Mouse (Mus musculus): ENCODE measurements at regions not wholly inside any gene's neighbourhood (a gene's known extent, or its start where the extent isn't known, plus 50 kb on each side); places are given as distances from the start of the nearest gene placed in this dataset.

GRCm38 (mm10) chr6:116901816-116902215, 185.1 kb upstream of the Tmem72 start:
- DNase-seq (ENCODE audit: low spot score in 2 of 2), result no peak

DNA sequence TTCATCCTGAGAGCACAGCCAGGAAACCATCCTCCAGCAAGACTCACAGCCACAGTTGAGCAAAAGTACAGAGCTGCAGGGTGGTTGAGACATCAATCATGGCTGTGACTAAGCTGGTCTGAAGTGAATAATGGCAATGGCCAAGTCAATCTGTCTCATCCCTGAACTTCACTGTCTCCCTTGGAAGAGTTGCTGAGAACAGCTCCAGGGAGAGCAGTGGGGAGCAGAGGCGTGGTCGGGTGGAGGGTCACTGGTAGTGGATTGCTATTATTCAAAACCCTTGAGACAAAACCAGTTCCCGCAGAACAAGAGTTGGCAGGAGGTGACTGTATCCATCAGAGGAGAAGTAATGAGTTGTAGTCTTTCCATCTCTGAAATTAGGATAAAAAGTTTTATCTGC, 185.7 kb upstream of the Tmem72 start:
- no peak for DNase-seq (ENCODE audit: low spot score in 2 of 2)

- DNase-seq (ENCODE audit: low spot score in 2 of 2), result no peak
Observed at GRCm38 (mm10) chr6:116906426-116907172, 189.9 kb upstream of the Tmem72 start.

- no peak for DNase-seq (ENCODE audit: low spot score in 2 of 2)
Observed at GRCm38 (mm10) chr6:116910607-116911006, 193.9 kb upstream of the Tmem72 start.

DNA sequence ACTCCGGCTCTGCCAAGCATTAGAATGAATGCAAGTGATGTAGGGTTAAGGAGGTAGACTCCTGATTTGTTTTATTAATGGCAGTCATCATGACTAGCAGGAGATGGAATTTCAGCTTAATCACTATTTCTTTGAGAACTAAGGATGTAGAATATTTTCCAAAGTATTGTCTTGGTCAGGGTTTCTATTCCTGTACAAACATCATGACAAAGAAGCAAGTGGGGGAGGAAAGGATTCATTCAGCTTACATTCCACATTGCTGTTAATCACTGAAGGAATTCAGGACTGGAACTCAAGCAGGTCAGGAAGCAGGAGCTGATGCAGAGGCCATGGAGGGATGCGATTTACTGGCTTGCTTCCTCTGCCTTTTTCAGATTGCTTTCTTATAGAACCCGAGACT, 195.4 kb upstream of the Tmem72 start:
- DNase-seq (ENCODE audit: low spot score in 2 of 2), result no peak

- DNase-seq (ENCODE audit: low spot score in 2 of 2), result no peak
Observed at GRCm38 (mm10) chr6:116914073-116914472, 197.4 kb upstream of the Tmem72 start.

DNA sequence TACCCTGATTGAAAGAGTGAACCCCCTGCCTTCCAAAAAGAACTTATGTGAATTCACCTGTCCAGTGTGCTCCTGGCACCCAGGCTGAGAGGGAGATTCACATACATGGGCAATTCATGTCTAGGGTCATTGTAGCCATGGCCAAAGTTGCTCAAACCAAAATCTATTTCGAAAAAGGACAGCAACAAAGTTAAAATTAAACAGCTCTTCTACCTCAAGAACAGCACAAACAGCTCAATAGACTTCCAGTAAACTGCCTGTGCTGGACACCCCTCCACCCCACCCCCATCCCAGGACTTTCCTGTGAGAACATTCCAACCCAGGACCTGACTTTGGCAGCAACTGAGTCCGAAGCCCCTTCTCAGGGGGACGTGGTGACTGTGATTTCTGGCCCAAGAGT, 218.3 kb upstream of the Tmem72 start:
- no peak for DNase-seq (ENCODE audit: low spot score in 2 of 2)

DNA sequence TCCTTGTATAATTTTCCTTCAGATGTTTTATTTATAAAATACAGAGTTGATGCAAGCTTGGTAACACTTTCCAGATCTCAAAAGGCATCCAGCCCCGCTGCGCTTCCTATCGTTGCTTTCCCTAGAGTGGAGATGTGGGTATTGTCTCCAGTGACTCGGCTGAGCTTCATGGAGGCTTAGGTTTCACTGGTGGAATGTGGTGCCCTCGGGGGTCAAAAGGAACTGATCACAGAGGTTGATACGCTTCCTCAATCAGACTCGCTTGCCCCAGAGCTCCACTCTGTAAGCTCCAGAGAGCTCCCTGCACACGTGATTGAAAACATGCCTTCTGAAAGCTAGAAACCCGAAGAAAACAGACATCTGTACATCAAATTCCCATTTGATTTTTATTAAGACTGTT, 224.9 kb upstream of the Tmem72 start:
- DNase-seq (ENCODE audit: low spot score in 2 of 2), result no peak

DNA sequence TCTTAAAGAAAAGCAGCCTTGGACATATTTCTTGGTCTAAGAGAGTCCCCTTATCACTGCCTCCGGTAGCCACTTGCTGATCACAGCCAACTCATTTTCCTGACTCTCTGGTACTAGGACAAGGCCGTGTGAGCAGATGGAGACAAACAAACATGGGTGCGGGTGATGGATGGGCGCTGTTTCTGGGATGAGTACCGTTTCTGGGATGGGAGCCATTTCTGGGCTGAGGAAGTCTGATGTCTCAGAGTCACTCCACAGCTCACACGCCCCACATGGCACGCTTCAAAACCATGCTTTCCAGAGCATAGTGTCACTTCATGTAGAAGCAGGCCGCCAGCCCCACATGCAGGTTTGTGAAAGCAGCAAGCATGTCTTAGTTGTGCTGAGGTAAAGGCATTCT, 225.6 kb upstream of the Cxcl12 start:
- DNase-seq (ENCODE audit: low spot score in 2 of 2), result no peak

GRCm38 (mm10) chr6:116946083-116946732, 222.1 kb upstream of the Cxcl12 start:
- DNase-seq (ENCODE audit: low spot score in 2 of 2), result no peak

GRCm38 (mm10) chr6:116959611-116960010, 208.7 kb upstream of the Cxcl12 start:
- DNase-seq (ENCODE audit: low spot score in 2 of 2), result no peak

DNA sequence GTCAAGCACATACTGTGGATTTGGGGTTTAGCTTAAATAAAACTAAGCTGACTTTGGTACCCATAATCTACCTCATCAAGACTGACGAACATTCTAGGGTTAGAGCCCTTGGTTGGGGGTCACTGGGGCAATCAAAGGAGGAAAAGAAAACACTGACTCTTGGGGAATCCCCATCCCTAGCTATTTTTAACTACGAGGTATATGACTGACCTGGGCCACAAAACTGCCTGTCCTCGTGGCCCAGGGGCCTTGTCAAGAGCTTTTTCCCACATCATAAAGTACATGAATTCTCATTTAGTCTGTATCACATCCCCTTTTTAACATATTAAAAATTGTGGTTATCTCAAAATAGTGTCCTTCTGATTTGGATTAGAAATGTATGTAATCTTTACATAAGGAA, 207.7 kb upstream of the Cxcl12 start:
- no peak for DNase-seq (ENCODE audit: low spot score in 2 of 2)

GRCm38 (mm10) chr6:116966436-116966835, 201.9 kb upstream of the Cxcl12 start:
- DNase-seq (ENCODE audit: low spot score in 2 of 2), result no peak

- DNase-seq (ENCODE audit: low spot score in 2 of 2), result no peak
Observed at GRCm38 (mm10) chr6:116969381-116969910, 198.9 kb upstream of the Cxcl12 start.

- no peak for DNase-seq (ENCODE audit: low spot score in 2 of 2)
Observed at GRCm38 (mm10) chr6:116974841-116975240, 193.5 kb upstream of the Cxcl12 start.

DNA sequence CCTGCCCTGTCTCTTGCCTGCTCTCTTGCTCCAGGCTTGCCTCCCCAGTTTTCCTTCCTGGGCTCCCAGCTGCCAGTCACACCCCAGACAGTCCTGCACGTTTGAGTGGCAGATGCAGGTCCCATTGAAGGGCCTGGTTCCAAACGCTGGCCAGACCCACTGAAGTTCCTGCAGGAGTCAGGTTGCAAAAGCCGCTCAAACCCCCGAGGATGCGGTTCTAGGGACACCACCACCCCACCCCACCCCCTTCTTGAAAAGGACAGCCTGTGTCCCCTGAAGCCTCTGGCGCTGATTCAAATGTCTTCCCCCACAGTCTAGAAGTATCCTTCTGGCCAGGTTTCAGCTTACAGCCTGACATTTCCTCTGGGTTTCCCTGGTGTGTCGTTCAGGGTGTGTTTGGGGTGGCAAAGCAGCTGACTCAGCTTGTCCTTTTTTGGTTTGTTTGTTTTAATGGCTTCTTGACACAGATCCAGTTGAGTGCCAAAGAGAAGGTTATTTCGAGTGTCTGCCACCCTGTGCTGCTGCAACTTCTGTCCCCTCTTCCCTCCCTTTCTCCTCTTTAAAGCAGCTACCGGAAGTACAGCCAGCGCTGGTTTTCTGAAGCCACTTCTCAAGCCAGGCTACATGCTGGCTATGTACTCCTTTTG, 187.9 kb upstream of the Cxcl12 start:
- no peak for DNase-seq (ENCODE audit: low spot score in 2 of 2)

DNA sequence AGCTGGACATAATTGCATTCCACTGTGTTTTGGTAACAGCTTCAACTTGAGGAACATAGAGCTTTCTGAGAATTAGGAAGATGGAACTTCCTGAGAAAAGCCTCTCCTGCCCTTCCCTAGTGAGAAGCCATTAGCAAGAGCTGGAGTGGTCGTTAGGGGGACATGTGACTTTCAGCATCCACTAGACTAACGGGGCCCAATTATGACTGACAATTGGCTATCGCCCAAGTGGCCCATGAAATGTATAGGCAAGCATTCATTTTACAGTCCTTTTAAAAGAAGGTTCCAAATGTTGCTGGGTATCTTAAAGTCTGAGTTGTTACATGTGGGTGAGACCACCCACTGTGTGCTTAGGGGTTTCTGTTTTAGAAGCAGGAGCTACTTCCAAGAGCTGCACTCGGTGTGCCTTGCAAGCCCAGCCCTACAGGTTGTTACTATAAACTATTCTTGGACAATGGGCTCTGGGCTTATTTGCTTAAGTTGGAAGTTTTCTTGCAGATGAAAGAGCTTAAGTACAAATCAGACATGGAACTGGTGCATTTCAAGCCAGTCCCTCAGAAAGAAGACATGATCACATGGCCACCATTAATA, 183.1 kb upstream of the Cxcl12 start:
- DNase-seq (ENCODE audit: low spot score in 2 of 2), result no peak

- DNase-seq (ENCODE audit: low spot score in 2 of 2), result no peak
Observed at GRCm38 (mm10) chr6:116986266-116987000, 181.9 kb upstream of the Cxcl12 start.

GRCm38 (mm10) chr6:116987243-116987642, 181.1 kb upstream of the Cxcl12 start:
- no peak for DNase-seq (ENCODE audit: low spot score in 2 of 2)

DNA sequence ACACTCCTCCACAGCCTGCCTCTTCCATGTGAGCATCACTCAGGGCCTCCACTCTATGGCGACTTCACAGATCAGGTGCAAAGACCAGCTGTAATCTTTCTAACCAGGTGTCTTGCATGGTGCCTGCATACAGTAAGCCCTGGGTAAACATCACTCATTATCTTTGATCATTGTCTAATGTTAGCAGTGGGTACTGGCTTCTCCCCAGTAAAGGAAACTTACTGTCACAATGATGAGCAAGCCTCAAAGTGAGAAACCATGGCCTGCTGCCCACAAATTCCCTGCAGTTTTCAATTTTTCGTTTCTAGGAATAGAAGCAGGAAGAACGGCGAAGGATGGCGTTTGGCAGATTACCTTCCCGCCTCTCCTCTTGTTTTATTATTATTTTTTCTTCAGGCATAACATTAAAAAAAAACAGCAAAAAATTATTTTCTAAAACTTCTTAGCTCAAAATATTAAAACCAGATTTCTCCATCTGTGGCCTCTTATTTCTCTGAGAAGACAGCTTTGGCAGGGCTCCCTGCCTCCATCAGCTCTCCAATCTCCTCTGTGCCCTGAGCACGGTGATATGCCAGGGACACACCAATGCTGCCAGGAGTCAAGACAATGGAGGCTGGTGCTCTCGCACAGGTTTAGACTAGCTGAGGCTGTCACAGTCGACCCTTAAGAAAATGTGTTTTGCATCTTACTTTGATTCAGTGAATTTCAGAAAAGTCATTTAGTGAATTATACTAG, 169.2 kb upstream of the Cxcl12 start:
- DNase-seq (ENCODE audit: low spot score in 2 of 2), result no peak

DNA sequence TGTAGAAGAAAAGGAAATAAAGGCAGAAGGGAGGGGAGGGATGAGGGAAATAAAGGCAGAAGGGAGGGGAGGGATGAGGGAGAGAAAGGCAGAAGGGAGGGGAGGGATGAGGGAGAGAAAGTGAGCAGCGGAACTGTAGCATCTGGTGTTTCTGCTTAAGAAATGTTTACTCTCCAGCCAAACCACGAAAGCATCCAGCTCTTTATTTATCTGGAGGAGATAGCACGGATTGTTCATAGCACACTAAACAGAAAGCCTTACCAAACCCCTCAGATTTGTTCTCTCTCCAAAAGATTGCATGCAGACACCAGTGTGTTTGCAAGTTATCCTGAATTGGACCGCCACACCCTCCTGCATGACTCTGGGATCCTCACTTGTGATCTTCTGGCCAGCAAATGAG, 168.4 kb upstream of the Cxcl12 start:
- no peak for DNase-seq (ENCODE audit: low spot score in 2 of 2)

All from urinary bladder, postnatal 4 days (tissue).